Mouse (Mus musculus) midbrain, embryonic 16.5 days (tissue): ENCODE data around the gene Polq. TPM values are rescaled to one million over a fixed set of nuclear protein-coding genes. Genes with fewer than 3 reads are reported as not detected.

ENCODE experiments used
- ATAC-seq: fragments of 200-750 bp; cut with Nextera tagmentation; 2 replicates; pipeline ENCODE4 v1.8.0; 2017; ENCODE audit warnings: moderate TSS enrichment
- H3K27ac ChIP-seq: fragments of 300-500 bp; sonication (generic); 2 replicates; pipeline ENCODE4 v1.5.1; 2014; ENCODE audit warnings: mild to moderate bottlenecking, low read length, mixed read lengths
- H3K27me3 ChIP-seq: fragments of 300-500 bp; sonication (generic); 2 replicates; pipeline ENCODE4 v1.6.1; 2014; ENCODE audit warnings: low read depth, low read length, mixed read lengths; ENCODE audit not compliant: control insufficient read depth, insufficient read depth
- H3K36me3 ChIP-seq: fragments of 300-500 bp; sonication (generic); 2 replicates; pipeline ENCODE4 v1.6.1; 2014; ENCODE audit warnings: mild to moderate bottlenecking, low read length, moderate library complexity, mixed read lengths; ENCODE audit not compliant: control insufficient read depth, insufficient read depth
- H3K4me1 ChIP-seq: fragments of 300-500 bp; sonication (generic); 2 replicates; pipeline ENCODE4 v1.6.1; 2014; ENCODE audit warnings: mild to moderate bottlenecking, low read length, mixed read lengths; ENCODE audit not compliant: control insufficient read depth, insufficient read depth
- H3K4me2 ChIP-seq: fragments of 300-500 bp; sonication (generic); 2 replicates; pipeline ENCODE4 v1.6.1; 2014; ENCODE audit warnings: mild to moderate bottlenecking, low read length, mixed read lengths
- H3K4me3 ChIP-seq: fragments of 300-500 bp; sonication (generic); 2 replicates; pipeline ENCODE4 v1.5.1; 2014; ENCODE audit warnings: low read depth, mild to moderate bottlenecking, low read length, moderate library complexity, mixed read lengths
- H3K9ac ChIP-seq: fragments of 300-500 bp; sonication (generic); 2 replicates; pipeline ENCODE4 v1.6.1; 2014; ENCODE audit warnings: low read depth, low read length, mixed read lengths
- H3K9me3 ChIP-seq: fragments of 300-500 bp; sonication (generic); replicated peaks from 2 replicates; pipeline ENCODE4 v1.6.1; 2014; ENCODE audit warnings: mild to moderate bottlenecking, low read length, mixed read lengths; ENCODE audit not compliant: control insufficient read depth, poor library complexity, severe bottlenecking
- WGBS: fragments of 180-500 bp; shearing (Covaris S2); extraction: QIAGEN DNeasy Blood & Tissue Kit; methylation state at CpG from one replicate; pipeline ENCODE4 v1.1.7; 2014; 5-methylcytosine and 5-hydroxymethylcytosine counted together
- polyA plus RNA-seq: library from polyadenylated mRNA; unstranded; fragments of >200 nt; fragmentation: Nextera tagmentation; extraction: Ambion mirVana; gene quantifications from 2 replicates; pipeline ENCODE4 v1.2.1, GENCODE M21; 2015

Gene Polq
- 2.3 and 2.9 TPM in 2 replicates for polyA plus RNA-seq

DNA sequence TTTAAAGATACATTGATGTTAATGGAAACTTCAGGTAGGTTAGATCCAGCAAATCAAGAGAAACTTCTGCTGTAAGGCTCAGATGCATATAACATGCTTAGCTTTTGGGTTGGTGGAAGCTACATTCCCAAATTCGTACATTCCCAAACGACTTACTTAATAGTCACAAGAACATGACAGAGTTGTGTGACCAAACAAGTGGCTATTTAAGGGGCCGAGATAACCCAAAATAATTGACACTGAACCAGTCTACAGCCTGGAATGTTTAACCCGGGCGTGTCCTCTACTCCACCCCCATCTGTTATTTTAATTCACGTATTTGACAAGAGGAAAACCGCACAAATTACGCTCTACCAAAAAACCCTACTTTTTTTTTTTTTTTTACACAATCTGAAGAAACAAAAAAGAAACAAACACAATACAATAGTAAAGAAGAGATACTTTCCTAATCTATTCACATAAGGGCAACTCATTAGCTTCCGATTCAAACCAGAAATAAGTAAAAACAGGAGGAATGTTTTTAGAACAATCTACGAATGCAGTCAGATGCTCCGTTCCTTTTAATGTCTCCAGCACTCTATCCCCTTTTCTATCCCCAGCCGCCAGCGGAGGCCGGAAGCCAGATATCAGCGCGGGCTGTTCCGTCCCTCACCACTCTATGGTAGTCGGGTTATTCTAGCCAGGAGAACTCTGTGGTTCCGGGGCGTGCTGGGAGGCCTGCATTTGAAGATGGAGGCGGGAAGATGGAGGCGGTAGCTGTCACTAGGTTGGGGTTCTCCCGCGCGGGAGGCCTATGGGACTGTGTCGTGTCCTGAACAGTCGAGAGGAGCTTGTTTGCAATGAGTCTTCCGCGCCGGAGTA is at the start of gene Polq:
Gene Polq (plus strand): TSS at position 726 of the 861 bp plus-strand sequence.
- Histone ChIP-seq H3K9ac (peak within 1 kb of the TSS; percentile 64), H3K4me2 (peak within 1 kb of the TSS; percentile 99), H3K27me3 (no peaks in the 10 kb centered on the region), H3K4me1 (peaks cover 12% of the 10 kb centered on the region), H3K4me3 (peak within 1 kb of the TSS; percentile 61), H3K27ac (no peak within 1 kb of the TSS), H3K36me3 (no peaks in the 10 kb centered on the region), H3K9me3 (no peaks in the 10 kb centered on the region)
- ATAC-seq, result peak; percentile 99
- WGBS, result 5% methylated on average over 30 of the region's 30 CpGs

- H3K36me3 ChIP-seq, result no peaks in the 10 kb centered on the region
- H3K9ac ChIP-seq, result no peak overlapping the region
- no peaks in the 10 kb centered on the region for H3K9me3 ChIP-seq
- H3K4me3 ChIP-seq, result no peak overlapping the region
- 90% methylated on average over 4 of the region's 4 CpGs for WGBS
- no peaks in the 10 kb centered on the region for H3K27me3 ChIP-seq
- no peaks in the 10 kb centered on the region for H3K4me1 ChIP-seq
- no peak overlapping the region for H3K4me2 ChIP-seq
- H3K27ac ChIP-seq, result no peak overlapping the region
- no peak for ATAC-seq
Observed at GRCm38 (mm10) chr16:36963415-36963814, 48.2 kb upstream of the Polq start.

DNA sequence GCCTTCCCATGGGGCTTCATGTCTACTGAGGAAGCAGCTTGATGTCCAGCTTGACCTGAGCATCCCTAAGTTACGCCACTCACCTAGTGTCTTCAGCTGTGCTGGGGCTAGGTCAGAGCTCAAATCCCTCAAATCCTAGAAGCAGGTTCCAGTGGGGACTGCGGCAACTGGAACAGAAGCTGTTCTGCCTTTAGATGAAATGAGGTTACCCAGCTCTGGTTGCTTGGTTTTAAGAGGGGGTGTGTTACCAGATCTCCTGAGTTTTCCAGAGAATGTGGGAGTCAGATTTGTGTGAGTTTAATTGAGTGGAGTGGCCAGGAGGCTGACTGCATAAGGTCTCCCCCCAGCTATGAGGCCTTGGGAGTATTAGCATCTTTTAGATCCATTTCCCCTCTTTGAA is 32.5 kb upstream of the Polq start:
- no peak for ATAC-seq
- Histone ChIP-seq H3K36me3 (no peaks in the 10 kb centered on the region), H3K27ac (no peak overlapping the region), H3K9ac (no peak overlapping the region), H3K4me3 (no peak overlapping the region), H3K4me2 (no peak overlapping the region), H3K9me3 (no peaks in the 10 kb centered on the region), H3K27me3 (no peaks in the 10 kb centered on the region), H3K4me1 (no peaks in the 10 kb centered on the region)
- 95% methylated on average over 2 of the region's 2 CpGs for WGBS

- H3K4me2 ChIP-seq, result no peak overlapping the region
- no peak overlapping the region for H3K9ac ChIP-seq
- no peaks in the 10 kb centered on the region for H3K4me1 ChIP-seq
- H3K36me3 ChIP-seq, result no peaks in the 10 kb centered on the region
- no peak for ATAC-seq
- H3K4me3 ChIP-seq, result no peak overlapping the region
- WGBS, result 82% methylated on average over 1 of the region's 1 CpGs
- H3K27ac ChIP-seq, result no peak overlapping the region
- H3K27me3 ChIP-seq, result no peaks in the 10 kb centered on the region
- no peaks in the 10 kb centered on the region for H3K9me3 ChIP-seq
Observed at GRCm38 (mm10) chr16:36983796-36984195, 27.8 kb upstream of the Polq start.

GRCm38 (mm10) chr16:36985636-36986042 is 25.9 kb upstream of the Polq start:
- Histone ChIP-seq H3K36me3 (no peaks in the 10 kb centered on the region), H3K4me3 (no peak overlapping the region), H3K9me3 (no peaks in the 10 kb centered on the region), H3K27ac (no peak overlapping the region), H3K9ac (no peak overlapping the region), H3K4me1 (no peaks in the 10 kb centered on the region), H3K4me2 (no peak overlapping the region), H3K27me3 (no peaks in the 10 kb centered on the region)
- 70% methylated on average over 5 of the region's 5 CpGs for WGBS
- no peak for ATAC-seq

DNA sequence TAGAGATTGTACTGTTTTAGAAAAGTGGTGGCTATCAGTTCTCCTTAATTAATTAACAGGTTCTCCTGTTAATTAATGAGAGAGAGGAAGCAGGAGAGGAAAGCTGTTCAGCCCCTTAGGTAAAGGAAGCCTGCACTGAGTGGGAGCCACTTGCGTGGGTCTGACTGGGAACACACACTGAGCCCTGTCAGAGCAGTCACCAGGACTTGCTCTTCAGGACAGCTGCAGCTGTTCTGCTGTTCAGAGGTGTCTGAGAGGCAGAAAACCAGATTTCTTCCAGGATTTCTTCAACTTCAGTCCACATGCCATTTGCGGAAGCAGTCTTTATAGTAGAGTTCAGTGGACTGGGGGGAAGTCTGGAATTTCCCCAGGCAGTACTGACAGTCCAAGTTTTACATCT is 24.2 kb upstream of the Polq start:
- Histone ChIP-seq H3K4me2 (no peak overlapping the region), H3K27ac (no peak overlapping the region), H3K9me3 (no peaks in the 10 kb centered on the region), H3K36me3 (no peaks in the 10 kb centered on the region), H3K4me3 (no peak overlapping the region), H3K27me3 (no peaks in the 10 kb centered on the region), H3K4me1 (no peaks in the 10 kb centered on the region), H3K9ac (no peak overlapping the region)
- 72% methylated on average over 2 of the region's 2 CpGs for WGBS
- ATAC-seq, result no peak

GRCm38 (mm10) chr16:36988066-36988465 is 23.5 kb upstream of the Polq start:
- no peaks in the 10 kb centered on the region for H3K4me1 ChIP-seq
- H3K4me2 ChIP-seq, result no peak overlapping the region
- H3K36me3 ChIP-seq, result no peaks in the 10 kb centered on the region
- no peak overlapping the region for H3K9ac ChIP-seq
- H3K27ac ChIP-seq, result no peak overlapping the region
- no peak overlapping the region for H3K4me3 ChIP-seq
- H3K9me3 ChIP-seq, result no peaks in the 10 kb centered on the region
- no peaks in the 10 kb centered on the region for H3K27me3 ChIP-seq
- ATAC-seq, result no peak

GRCm38 (mm10) chr16:36989493-36989892 is 22.1 kb upstream of the Polq start:
- Histone ChIP-seq H3K4me3 (no peak overlapping the region), H3K4me2 (no peak overlapping the region), H3K27me3 (no peaks in the 10 kb centered on the region), H3K36me3 (no peaks in the 10 kb centered on the region), H3K9ac (no peak overlapping the region), H3K9me3 (no peaks in the 10 kb centered on the region), H3K27ac (no peak overlapping the region), H3K4me1 (no peaks in the 10 kb centered on the region)
- no peak for ATAC-seq
- 71% methylated on average over 8 of the region's 8 CpGs for WGBS

DNA sequence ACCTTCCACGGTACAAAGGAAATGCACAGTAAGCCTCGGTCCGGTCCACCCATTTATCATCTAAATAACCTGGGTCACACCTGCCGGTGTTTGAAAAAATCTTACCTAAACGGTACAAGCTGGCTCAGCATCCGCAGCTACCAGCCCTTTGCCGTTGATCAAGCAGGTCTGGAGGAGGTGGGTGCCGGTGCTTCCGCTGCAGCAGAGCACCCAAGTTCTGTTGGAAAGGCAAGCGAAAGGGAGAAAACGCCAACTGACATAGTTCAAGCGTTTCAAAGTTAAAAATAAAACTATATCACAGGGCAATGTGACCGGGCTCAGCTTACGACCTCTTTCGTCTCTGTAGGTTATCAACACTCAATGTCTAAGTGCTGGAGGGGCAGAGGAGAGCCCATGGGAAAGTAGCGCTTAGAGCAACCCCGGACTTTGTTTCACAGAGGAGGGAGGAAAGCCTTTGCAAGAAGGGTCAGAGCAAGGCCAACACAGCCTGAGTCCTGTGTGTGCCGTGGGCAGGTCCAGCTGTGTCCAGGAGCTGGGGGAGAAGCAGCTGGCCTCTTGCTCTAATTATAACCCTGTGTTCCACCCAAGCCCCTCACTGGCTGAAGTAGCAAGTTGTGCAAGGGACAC is 21.5 kb upstream of the Polq start, which contains the start of gene Fbxo40:
Gene Fbxo40 (minus strand): TSS at position 469 of the 627 bp plus-strand sequence.
- no peak within 1 kb of the TSS for H3K4me2 ChIP-seq
- H3K27ac ChIP-seq, result no peak within 1 kb of the TSS
- whole genome bisulfite sequencing, result 84% methylated on average over 18 of the region's 18 CpGs
- H3K4me1 ChIP-seq, result no peaks in the 10 kb centered on the region
- no peak within 1 kb of the TSS for H3K9ac ChIP-seq
- no peaks in the 10 kb centered on the region for H3K27me3 ChIP-seq
- no peak for ATAC-seq
- H3K36me3 ChIP-seq, result no peaks in the 10 kb centered on the region
- no peak within 1 kb of the TSS for H3K4me3 ChIP-seq
- H3K9me3 ChIP-seq, result no peaks in the 10 kb centered on the region
